Mouse (Mus musculus) embryonic fibroblast, embryonic 13.5 days (primary cell): ENCODE data around the gene Clec18a. TPM values are rescaled to one million over a fixed set of nuclear protein-coding genes. Genes with fewer than 3 reads are reported as not detected.
A peak's percentile ranks its signal among the peaks of the same experiment; 100 is the strongest.

Experiments
- H3K27ac ChIP-seq: 2 replicates; pipeline ENCODE4 v1.5.1; 2012; ENCODE audit warnings: low read length, control low read depth, inconsistent platforms; ENCODE audit not compliant: insufficient read depth
- H3K4me1 ChIP-seq: 2 replicates; pipeline ENCODE4 v1.6.1; 2011; ENCODE audit warnings: low read length; ENCODE audit not compliant: control insufficient read depth, insufficient read depth
- H3K4me3 ChIP-seq: 2 replicates; pipeline ENCODE4 v1.5.1; 2011; ENCODE audit warnings: mild to moderate bottlenecking, control low read depth, low read length; ENCODE audit not compliant: insufficient read depth
- CTCF ChIP-seq: IDR thresholded peaks from 2 replicates; pipeline ENCODE4 v1.5.1; 2011; ENCODE audit warnings: mild to moderate bottlenecking, control low read depth, low read length, moderate library complexity, borderline replicate concordance; ENCODE audit not compliant: insufficient read depth
- POLR2A ChIP-seq: IDR thresholded peaks from 2 replicates; pipeline ENCODE4 v1.6.1; 2011; ENCODE audit warnings: low read depth, mild to moderate bottlenecking, control low read depth, low read length, moderate library complexity
- polyA plus RNA-seq: library from polyadenylated mRNA; stranded (reverse); fragments of >200 nt; gene quantifications from 2 replicates; pipeline ENCODE4 v1.2.4, GENCODE M21; 2011; ENCODE audit warnings: low read depth; ENCODE audit not compliant: missing spikeins, insufficient read length

Gene Clec18a
- polyA plus RNA-seq, 1 experiment = not detected

DNA sequence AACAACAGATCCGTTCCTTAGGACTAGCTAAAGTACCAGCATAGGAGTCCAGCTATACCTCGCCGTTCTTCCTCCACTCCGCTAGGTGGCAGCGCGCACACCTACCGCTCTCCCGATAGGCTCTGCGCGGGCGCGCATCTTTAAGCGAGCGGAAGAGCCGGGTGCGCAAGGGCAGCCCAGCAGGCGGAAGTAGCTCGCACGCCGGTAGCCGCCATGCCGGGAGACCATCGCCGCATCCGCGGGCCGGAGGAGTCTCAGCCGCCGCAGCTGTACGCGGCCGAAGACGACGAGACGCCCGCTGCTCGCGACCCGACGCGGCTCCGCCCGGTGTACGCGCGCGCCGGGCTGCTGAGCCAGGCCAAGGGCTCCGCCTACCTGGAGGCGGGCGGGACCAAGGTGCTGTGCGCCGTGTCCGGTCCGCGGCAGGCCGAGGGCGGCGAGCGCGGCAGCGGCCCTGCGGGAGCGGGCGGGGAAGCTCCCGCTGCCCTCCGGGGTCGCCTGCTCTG, 36.0 kb downstream of the Clec18a start, which contains the start of gene Exosc6:
Gene Exosc6, plus strand, starts transcription at position 182 of the 506 bp plus-strand sequence.
- Histone ChIP-seq H3K4me3 (peak within 1 kb of the TSS; percentile 58), H3K4me1 (peaks cover 13% of the 10 kb centered on the region), H3K27ac (peak within 1 kb of the TSS; percentile 81)
- TF ChIP-seq CTCF = peak; percentile 89; the same call in 1 of the 2 replicates
- peak; percentile 51; the same call in 1 of the 2 replicates for TF ChIP-seq POLR2A

DNA sequence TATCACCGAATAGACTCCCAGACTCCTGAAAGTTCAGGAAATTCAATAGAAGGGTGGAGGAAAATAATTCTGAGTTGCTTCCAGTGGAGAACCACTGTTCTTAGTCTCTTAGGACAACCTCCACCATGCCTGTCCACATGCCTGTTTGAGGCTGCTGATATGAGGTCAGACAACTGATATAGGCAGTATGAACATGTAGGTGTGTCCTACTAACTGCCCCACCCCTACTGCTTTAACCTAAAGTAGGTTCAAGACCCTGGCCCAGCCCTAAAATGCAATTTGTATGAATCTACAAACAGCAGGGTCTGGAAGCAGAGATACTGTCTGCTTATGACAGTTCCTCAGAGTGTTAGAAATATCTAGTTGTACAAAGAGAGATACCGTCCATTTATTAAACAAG, 36.6 kb downstream of the Clec18a start:
- Histone ChIP-seq H3K4me3 (no peak overlapping the region; the same call in 1 of the 2 replicates), H3K4me1 (peaks cover 13% of the 10 kb centered on the region), H3K27ac (no peak overlapping the region)
- no peak for TF ChIP-seq POLR2A
- no peak for TF ChIP-seq CTCF

DNA sequence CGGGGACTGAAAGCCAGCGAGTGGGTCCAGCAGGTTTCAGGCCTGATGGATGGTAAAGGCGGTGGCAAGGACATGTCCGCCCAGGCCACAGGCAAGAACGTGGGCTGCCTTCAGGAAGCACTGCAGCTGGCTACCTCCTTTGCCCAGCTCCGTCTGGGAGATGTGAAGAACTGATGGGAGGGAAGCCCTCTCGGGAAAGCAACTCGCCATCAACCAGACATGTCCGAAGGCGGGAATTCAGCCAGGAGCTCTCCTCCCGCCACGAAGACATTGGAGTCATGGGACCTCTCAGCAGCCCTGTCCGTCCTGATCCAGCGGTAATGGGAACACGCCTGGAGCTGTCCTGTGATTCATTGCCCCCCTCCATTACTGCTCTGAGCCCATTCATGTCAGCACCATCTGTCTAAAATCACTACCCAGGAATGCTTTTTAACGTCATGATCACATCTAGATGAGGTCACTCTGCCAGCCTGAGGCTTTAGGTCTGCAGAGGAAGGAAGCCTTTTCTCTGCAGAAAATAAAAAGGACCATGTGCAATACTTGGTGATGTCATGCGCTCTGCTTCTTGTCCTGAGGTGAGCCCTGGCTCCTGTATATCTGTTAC, 37.1 kb downstream of the Clec18a start:
- no peak for TF ChIP-seq POLR2A
- no peak for TF ChIP-seq CTCF
- Histone ChIP-seq H3K4me3 (no peak overlapping the region), H3K27ac (peak overlapping the region; percentile 21; the same call in 1 of the 2 replicates), H3K4me1 (peaks cover 13% of the 10 kb centered on the region)

DNA sequence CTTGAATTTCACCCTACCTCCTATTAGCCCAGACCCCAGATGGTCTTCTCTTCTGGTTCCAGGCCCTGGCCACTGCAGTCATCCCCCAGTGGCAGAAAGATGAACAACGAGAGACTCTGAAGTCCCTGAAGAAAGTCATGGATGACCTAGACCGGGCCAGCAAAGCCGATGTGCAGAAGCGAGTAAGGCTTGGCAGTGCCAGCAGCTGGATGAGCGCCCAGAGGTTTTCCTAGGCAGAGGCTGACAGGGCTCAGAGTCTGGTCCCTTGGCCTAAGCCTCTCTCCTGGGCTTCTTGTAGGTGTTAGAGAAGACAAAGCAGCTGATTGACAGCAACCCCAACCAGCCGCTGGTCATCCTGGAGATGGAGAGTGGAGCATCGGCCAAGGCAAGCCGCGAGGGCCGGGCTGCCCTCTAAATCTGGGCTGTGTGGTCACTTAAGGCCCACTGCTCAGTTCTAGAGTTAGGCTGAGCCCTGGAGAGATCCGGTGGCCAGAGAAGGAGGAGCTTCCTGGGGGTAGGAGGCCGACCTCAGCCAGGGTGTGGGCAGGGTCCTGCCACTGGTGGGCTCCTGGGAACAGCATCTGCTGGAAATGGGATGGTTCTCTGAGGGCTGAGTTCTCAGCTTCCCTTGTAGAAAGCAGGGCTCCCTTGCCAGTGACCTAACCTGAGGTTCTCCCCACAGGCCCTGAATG, 38.3 kb downstream of the Clec18a start:
- H3K27ac ChIP-seq = no peak overlapping the region
- TF ChIP-seq POLR2A (no peak), CTCF (no peak)
- no peak overlapping the region for H3K4me3 ChIP-seq
- H3K4me1 ChIP-seq = peaks cover 11% of the 10 kb centered on the region

DNA sequence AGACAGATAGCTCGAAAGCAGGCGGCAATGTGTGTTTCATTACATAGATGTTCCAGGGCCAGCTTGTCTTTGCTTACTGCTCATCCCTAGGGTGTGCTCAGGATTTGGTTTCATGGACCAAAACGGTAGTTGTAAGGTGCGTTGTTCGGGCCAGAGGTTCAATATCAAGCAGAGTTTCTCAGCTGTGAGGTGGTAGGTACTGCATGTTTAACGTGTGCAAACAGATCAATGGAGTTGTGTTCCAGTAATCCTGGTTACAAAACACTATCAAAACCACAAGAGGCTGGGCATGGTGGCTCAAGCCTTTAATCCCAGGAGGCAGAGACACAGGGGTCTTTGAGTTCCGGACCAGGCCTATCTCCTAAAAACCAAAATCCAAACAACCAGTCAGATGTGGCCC, 43.1 kb downstream of the Clec18a start:
- H3K4me3 ChIP-seq = no peak overlapping the region
- TF ChIP-seq POLR2A = no peak
- no peak for TF ChIP-seq CTCF
- H3K4me1 ChIP-seq = no peaks in the 10 kb centered on the region
- no peak overlapping the region for H3K27ac ChIP-seq

DNA sequence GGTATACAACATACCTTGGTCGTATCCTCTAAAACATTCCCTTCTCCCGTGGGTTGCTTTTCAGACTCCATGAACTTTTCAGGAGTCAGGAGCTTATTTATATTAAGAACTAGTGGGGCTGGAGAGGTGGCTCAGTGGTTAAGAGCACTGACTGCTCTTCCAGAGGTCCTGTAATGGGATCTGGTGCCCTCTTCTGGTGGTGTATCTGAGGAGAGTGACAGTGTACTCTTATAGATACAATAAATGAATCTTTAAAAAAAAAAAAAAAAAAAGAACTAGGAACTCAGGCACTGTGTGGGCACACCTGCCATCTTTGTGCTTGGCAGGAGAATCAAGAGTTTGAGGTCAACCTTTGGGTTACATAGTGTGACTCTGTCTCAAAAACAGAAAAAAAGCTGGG, 43.5 kb downstream of the Clec18a start:
- H3K27ac ChIP-seq = no peak overlapping the region
- TF ChIP-seq POLR2A = no peak
- no peak overlapping the region for H3K4me3 ChIP-seq
- H3K4me1 ChIP-seq = no peaks in the 10 kb centered on the region

DNA sequence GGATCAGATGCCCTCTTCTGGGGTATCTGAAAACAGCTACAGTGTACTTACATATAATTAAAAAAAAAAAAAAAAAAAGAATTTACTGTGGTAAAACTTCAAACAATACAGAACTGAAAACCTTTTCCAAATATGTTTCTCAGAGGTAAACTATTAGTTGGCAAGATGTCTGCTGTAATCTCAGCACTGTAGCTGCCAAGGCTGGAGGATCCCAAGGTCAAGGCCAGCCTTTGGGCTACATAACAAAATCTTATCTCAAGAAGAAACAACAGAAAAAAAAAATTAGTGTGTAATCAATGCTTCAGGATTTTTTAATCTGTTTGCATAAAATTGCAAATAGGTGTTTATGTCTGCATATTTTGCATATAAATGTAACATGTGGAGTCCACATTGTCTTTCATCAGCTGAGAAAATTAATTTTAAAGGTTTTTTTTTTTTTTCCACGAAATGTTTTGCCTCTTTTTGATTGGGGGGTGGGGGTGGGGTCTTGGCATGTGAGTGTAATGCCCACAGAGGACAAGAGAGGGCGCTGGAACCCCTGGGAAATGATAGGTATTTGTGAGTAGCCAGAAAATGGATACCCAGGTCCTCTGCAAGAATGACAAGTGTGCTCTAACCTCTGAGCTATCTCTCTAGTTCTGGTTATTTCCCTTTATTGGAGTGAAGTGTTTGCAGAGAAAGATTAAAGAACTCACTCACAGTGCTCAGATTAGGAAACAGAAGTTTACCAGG, 48.1 kb downstream of the Clec18a start:
- Histone ChIP-seq H3K4me3 (no peak overlapping the region), H3K4me1 (no peaks in the 10 kb centered on the region), H3K27ac (no peak overlapping the region)
- no peak for TF ChIP-seq CTCF
- TF ChIP-seq POLR2A = no peak

DNA sequence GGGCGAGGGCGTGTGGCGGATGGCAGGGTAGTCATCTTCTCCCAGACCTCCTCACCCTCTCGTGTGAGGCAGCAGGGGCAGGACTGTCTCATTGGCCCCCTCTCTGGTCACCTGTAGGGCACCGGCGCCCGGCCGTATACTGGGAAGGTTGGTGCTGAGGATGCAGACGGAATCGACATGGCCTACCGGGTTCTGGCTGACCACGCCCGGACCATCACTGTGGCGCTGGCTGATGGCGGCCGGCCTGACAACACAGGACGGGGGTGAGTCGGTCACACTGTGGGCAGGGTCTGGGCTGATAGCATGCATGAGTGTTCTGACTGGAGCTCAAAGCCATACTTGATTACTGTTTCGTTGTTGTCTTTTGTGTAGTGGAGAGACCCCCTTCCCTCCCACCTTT, 49.7 kb downstream of the Clec18a start:
- TF ChIP-seq CTCF = no peak
- H3K4me1 ChIP-seq = no peaks in the 10 kb centered on the region
- H3K27ac ChIP-seq = no peak overlapping the region
- H3K4me3 ChIP-seq = no peak overlapping the region

DNA sequence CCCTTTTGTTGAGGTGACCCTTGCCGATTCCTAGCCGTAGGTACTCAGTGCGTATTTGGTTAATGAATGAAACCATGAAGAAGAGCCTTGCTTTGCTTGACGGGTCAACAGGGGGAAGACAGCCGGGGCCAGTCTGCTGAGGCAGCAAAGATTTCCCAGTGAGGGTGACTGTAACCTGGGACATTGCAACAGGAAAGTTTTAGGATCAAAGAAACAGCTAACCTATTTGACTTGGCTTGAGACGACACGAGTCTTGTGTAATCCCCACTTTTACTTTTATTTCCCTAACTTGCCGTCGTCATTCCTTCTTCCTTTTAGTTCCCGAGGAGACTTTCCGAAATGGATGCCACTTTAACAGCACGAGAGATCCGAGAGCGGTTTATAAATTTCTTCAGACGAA, 55.6 kb downstream of the Clec18a start:
- H3K27ac ChIP-seq = no peak overlapping the region
- peak overlapping the region; percentile 93; the same call in 1 of the 2 replicates for H3K4me3 ChIP-seq
- TF ChIP-seq POLR2A = no peak
- TF ChIP-seq CTCF = no peak
- H3K4me1 ChIP-seq = peaks cover 5% of the 10 kb centered on the region; the same call in 1 of the 2 replicates
